Mouse (Mus musculus) cerebellum, adult 9-10 months (tissue): ENCODE data around the gene Atf1.

Source experiments
- DNase-seq: peaks from one replicate; pipeline ENCODE4 v3.0.0; 2022

Gene Atf1

GRCm38 (mm10) chr15:100227663-100228534 lies at the start of gene Atf1:
Gene Atf1, plus strand, starts transcription at chr15:100227819.
- DNase-seq = peak; percentile 91

GRCm38 (mm10) chr15:100178487-100178886 lies 49.1 kb upstream of the Atf1 start:
- DNase-seq = peak; percentile 29

- DNase-seq = peak; percentile 40
Observed at GRCm38 (mm10) chr15:100179685-100180084, 47.9 kb upstream of the Atf1 start.

GRCm38 (mm10) chr15:100180221-100180620 lies 47.4 kb upstream of the Atf1 start:
- peak; percentile 89 for DNase-seq

- DNase-seq = no peak
Observed at GRCm38 (mm10) chr15:100181841-100182240, 45.8 kb upstream of the Atf1 start.

GRCm38 (mm10) chr15:100182526-100183280 lies 44.9 kb upstream of the Atf1 start:
- DNase-seq = no peak

- DNase-seq = no peak
Observed at GRCm38 (mm10) chr15:100183510-100183909, 44.1 kb upstream of the Atf1 start.

GRCm38 (mm10) chr15:100184821-100185496 lies 42.7 kb upstream of the Atf1 start:
- no peak for DNase-seq

GRCm38 (mm10) chr15:100186234-100186633 lies 41.4 kb upstream of the Atf1 start:
- DNase-seq = no peak

GRCm38 (mm10) chr15:100186882-100187672 lies 40.5 kb upstream of the Atf1 start:
- DNase-seq = no peak

GRCm38 (mm10) chr15:100188542-100188941 lies 39.1 kb upstream of the Atf1 start:
- DNase-seq = no peak

- DNase-seq = no peak
Observed at GRCm38 (mm10) chr15:100188962-100189404, 38.6 kb upstream of the Atf1 start.

GRCm38 (mm10) chr15:100190083-100190482 lies 37.5 kb upstream of the Atf1 start:
- DNase-seq = no peak

GRCm38 (mm10) chr15:100198983-100199745 lies 28.5 kb upstream of the Atf1 start:
- DNase-seq = peak; percentile 91

- DNase-seq = peak; percentile 93
Observed at GRCm38 (mm10) chr15:100199790-100200189, 27.8 kb upstream of the Atf1 start.

GRCm38 (mm10) chr15:100201806-100202205 lies 25.8 kb upstream of the Atf1 start:
- DNase-seq = no peak

- no peak for DNase-seq
Observed at GRCm38 (mm10) chr15:100202431-100203015, 25.1 kb upstream of the Atf1 start.

- DNase-seq = no peak
Observed at GRCm38 (mm10) chr15:100204574-100204973, 23.0 kb upstream of the Atf1 start.

GRCm38 (mm10) chr15:100210013-100210412 lies 17.6 kb upstream of the Atf1 start:
- DNase-seq = no peak

GRCm38 (mm10) chr15:100213339-100213738 lies 14.3 kb upstream of the Atf1 start:
- peak; percentile 77 for DNase-seq

GRCm38 (mm10) chr15:100215092-100215491 lies 12.5 kb upstream of the Atf1 start:
- no peak for DNase-seq
